Mouse (Mus musculus): ENCODE data around the gene Il27.
A peak's percentile ranks its signal among the peaks of the same experiment; 100 is the strongest.
"Not testable (repeated sequence)": the region's sequence is repeated elsewhere in the genome, so short reads cannot be mapped to it uniquely, and the experiment has no call there.

Gene Il27

DNA sequence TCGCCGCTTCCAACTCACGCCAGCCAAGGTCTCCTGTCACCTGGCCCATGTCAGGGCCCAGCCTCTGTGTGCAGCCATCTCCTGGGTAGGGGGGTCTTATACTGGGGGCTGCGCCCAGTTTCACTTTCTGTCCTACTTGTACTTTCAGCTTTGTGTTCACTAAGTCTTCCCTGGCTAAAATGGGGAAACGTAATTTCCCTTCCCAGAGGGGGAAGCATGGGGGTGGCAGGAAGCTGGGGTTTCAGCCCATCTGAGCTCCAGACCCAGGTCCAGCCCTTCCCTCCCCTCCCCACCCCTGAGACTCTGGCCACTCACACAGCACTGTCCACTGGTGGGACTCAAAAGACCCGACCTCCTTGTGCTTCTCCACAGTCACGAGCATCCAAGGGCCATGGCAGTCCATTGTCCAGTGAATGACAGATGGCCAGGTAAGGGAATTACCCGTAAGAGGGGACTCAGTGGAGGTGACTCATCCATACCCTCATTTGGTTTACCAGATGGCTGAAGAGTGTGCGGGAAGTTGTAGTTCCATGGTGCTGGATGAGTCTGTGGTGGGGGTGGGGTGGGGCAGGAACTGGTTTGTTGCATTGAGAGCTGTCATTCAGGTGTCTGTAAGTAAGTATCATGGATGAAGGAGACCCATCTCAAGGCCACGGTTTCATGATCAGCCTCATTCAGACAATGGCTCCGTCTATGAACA is at the start of gene Il27:
Il27 (minus strand) TSS at position 80 of the 700 bp plus-strand sequence.
- DNase-seq (ENCODE audit: extremely low spot score): no peak

- DNase-seq (ENCODE audit: extremely low spot score): no peak
Measured at GRCm38 (mm10) chr7:126644345-126644744, 49.6 kb upstream of the Il27 start.

- DNase-seq (ENCODE audit: extremely low spot score): not testable (repeated sequence)
Measured at GRCm38 (mm10) chr7:126643244-126643617, 48.5 kb upstream of the Il27 start.

DNA sequence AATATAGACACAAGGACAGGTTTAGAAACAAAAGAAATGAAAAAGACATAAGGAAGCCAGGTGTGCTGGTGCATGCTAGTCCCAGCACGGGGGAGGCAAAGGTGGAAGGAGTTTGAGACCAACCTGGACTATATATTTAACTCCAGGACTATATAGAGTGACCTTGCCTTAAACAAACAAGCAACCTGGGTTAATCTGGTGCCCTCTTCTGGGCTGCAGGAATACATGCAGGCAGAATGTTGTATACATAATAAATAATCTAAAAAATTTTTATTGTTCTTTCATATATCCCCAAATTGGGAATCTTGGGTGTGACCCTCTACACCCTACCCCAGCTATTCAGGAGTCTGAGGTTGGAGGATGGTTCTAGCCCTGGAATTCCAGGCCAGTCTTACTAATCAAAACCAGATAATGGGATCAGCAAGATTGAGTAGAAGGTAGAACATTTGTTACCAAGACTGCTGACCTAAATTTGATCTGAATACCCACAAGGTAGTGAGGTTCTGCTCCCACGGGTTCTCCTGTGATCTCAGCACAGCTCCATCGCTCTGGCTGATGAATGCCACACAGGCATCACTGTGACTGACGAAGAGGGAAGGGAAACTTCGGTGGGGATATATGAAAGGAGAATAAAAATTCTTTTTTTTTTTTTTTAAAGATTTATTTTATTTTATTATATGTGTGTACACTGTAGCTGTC is 48.0 kb upstream of the Il27 start:
- DNase-seq (ENCODE audit: extremely low spot score): no peak

DNA sequence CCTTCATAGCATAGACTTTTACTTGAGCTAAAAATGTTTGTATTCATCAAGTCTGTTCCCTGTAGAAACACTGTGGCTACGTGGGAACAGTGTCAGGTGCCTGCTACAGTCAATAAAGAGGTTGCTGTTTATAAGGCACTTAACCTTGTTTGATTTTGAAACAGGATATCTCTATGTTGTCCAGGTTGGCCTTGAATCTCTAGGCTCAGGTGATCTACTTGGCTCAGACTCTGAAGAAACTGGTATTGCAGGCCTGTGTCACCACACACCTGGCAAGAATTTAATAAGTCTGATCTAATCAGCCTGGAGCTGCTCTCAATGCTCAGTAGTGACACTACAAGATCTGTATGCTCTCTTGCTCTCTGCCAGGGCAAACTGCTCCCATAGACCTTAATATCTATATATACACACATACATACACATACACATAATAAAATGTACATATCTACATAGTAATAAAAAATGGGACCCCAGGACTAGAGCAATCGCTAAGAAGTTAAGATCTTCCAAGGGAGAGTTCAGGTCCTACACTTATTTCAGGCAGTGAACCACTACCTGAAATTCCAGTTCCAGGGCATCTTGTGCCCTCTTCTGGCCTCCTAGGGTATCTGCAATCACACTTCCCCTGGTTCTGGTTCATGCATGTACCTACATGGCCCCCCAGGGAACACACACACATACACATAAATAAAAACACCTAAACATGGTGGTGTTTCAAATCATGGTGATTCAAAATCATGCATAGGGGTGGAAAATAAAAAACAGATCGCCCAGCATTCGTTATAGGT is 42.2 kb upstream of the Il27 start:
- peak; percentile 45 for DNase-seq (ENCODE audit: extremely low spot score)

DNA sequence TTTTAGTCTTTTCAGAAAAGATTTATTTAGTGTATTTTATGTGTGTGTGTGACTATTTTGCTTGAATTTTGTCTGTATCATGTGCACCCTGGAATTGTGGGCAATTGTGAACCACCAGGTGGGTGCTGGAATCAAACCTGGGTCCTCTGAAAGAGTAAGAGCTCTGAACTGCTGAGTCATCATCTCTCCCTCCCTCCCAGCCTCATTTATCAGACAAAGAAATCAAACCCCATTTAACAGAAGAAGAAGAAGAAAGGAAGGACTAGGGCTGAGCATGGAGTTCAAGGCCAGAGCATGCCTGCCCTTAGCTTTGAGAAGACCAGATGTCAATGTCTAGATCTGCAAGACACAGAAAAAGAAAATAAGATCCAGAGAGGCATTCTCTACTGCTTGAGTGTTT is 40.6 kb upstream of the Il27 start:
- no peak for DNase-seq (ENCODE audit: extremely low spot score)

DNA sequence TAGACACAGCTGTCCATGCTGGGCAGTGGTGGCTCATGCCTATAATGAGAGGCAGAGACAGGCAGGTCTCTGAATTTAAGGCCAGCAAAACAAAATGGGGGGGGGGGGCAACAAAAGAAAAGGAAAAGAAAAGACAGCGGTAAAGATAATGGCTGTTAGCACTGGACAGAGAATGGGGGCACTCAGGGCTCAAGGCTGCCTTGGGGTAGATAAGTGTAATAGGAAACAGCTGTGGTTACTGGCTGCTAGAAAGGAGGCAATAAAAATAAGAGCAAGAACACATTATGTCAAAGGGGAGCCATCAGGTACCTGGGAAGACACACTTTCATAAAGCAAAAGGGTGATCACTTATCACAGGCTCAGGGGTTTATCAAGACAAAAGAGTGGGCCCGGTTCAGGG is 37.7 kb upstream of the Il27 start:
- DNase-seq (ENCODE audit: extremely low spot score): no peak

GRCm38 (mm10) chr7:126630824-126631518 is 36.2 kb upstream of the Il27 start, which contains the start of gene Nupr1:
Gene Nupr1 (minus strand): TSS chr7:126630861.
- DNase-seq (ENCODE audit: extremely low spot score): no peak

DNA sequence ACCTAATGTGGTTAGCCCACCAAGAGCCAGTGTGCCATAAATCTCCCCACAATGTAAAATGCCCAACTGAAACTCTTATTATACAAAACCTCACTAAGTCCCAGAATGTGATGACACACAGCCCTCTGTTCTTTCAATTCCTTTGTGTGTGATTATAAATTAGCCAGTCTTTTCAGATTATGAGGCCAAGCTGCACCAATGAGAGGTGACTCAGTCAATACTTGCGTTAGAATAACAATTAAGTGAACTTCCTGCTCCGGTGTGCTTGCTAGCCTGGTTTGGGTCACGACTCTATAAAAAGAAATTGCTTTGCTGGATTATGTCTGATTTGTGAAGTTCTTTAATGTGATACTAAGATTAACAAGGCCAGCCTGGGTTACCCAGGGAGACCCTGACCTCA is 35.2 kb upstream of the Il27 start:
- DNase-seq (ENCODE audit: extremely low spot score): no peak

DNA sequence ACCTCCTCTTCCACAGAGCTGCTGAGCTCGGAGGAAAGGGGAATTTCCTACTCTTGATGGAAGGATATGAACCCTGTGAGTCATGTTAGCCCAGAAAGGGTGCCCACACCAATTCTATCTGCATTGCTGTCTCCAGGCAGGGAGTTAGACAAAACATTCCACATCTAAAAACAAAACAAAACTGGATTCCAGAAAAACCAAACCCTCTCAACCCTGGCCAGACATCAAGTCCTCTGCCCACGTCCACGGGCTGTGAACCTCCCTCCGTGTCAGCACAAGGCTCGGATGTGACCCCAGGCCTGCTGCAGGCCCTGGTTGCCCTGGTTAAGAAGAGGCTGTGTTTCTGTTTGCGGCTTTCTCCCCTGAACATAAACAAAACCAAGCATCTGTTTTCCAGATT is 33.4 kb upstream of the Il27 start:
- no peak for DNase-seq (ENCODE audit: extremely low spot score)

- DNase-seq (ENCODE audit: extremely low spot score): no peak
Measured at GRCm38 (mm10) chr7:126625807-126626600, 31.3 kb upstream of the Il27 start.

DNA sequence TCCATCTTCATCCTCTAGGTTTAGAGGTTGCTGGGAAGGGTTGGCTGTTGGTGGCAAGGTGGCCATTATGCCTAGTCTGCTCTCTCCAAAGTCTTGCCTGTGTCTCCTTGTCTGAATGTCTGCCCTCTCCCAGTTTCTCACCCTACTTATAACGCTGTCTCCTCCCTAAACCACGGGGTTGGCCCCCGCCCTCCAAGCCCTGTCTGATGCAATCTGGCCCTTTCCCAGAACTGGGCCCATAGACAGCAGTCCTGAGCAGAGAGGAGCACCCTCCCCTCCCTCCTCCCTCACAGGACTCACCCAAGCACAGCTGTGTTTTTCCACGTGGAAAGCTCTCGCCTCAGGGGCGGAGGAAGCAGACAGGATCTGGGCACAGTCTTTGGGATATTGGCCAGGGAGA is 30.6 kb upstream of the Il27 start:
- DNase-seq (ENCODE audit: extremely low spot score): no peak

DNA sequence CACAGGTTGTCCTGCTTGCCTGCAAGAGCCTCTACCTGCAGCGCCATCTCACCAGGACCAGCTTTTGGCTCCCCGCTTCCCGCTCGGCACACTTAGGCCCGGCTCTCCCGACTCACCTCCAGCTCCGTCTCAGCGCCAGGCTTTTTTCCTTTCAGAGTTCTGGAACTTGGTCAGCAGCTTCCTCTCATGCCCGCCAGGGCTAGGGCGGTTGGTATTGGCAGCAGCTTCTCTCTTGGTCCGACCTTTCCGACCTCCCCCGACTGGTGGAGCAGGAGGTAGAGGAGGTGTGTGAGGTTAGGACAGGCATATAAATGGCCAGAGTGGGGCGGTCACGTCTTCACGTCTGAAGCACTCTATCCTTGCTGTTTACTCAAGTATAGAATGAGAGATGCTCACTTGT is 30.0 kb upstream of the Il27 start:
- DNase-seq (ENCODE audit: extremely low spot score): no peak

DNA sequence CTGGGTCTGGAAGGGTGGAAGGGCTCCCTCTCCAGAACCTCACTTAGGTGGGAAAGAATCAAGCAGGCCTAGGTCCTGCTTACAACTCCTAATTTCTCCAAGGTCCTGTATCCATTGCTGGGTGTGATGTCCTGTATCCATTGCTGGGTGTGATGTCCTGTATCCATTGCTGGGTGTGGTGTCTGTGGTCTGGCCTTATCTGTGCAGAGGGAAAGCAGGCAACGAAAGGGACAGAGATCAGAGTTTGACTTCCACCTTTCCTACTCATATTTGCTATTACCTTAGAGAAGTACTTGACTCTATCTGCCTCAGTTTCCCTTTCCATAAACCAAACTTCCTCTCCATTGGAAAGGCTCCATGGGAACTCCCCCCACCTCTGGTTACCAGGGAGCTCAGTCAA is 28.6 kb upstream of the Il27 start:
- DNase-seq (ENCODE audit: extremely low spot score): no peak

DNA sequence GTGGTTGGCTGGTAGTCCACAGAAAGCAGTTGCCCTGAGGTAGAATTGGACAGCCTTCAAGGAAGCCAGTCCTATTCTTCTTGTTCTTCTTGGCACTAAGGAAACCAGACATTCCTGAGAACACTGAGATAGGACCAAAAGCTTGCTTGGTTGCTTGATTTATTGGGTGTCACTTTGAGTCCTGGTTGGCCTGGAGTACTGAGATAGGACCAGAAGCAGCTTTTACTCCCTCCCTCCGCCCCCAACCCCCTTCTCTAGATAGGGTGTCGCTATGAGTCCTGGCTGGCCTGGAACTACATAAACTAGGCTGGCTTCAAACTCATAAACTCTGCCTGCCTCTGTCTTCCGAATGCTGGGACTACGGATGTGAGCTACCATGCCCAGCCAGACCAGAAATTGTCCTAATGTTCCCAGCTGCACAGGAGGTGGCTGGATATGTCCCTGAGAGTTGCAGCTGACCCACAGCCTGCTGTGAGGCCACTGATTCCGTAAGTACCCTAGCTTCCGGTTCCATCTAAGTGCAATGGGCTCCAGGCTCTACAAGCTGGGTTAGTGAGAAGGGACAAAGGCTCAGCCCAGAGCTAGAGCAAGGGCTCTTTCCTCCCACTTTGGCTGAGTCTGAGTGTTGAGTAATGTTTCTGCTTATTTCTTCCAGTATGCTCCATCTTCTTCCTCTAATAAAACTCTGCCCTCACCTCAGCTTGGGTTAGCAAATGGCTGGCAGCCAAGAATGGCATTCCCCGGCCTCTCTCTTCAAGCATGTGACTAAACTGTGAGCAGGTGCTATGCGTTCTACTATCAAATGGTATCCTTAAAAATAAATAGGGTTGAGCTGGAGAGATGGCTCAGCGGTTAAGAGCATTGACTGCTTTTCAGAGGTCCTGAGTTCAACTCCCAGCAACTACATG is 27.0 kb upstream of the Il27 start:
- DNase-seq (ENCODE audit: extremely low spot score): no peak

DNA sequence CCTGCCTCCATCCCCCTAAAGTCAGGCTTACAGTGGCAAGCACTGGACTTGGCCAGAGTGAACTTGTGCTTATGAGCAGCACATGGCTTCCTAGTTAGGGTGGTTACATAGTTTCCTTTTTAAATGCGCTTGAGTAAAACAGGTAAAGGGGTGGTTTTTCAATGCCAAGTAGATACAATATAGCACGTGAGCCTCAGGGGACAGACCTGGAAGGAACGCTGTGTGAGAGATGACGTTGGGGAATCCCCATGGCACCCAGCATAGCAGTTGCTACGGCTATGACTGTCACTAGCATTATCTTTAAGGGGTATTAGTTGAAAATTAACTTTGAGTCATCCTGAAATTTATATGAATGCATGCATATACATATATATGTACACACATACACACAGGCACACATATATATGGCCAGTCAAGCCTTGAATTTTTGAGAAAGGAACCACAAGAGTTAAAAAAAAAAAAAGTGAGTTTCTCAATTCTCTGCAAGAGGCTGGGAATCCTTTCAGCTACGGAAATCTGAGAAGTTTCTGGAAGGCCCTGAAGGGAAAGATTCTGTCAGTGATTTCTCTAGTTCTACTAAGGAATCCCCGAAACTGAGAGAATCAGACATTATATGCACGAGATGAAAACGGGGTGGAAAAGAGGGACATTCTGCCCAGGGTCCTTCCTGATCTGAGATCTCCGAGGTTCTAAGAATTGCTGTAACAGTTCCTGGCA is 25.0 kb upstream of the Il27 start:
- no peak for DNase-seq (ENCODE audit: extremely low spot score)

GRCm38 (mm10) chr7:126616707-126617106 is 22.0 kb upstream of the Il27 start:
- DNase-seq (ENCODE audit: extremely low spot score): no peak

DNA sequence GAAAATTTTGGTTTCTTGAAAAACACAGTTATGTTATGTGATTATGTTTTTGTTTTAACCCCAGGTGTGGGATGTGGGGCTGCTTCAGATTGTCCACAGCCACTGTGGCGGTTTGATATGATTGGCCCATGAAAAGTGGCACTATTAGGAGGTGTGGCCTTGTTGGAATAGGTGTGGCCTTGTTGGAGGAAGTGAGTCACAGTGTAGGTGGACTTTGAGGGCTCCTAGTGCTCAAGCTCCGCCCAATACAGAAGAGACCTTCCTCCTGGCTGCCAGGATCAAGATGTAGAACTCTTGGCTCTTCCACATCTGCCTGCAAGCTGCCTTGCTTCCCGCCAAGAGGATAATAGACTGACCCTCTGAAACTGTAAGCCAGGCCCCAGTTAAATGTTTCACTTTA is 18.0 kb upstream of the Il27 start:
- no peak for DNase-seq (ENCODE audit: extremely low spot score)

DNA sequence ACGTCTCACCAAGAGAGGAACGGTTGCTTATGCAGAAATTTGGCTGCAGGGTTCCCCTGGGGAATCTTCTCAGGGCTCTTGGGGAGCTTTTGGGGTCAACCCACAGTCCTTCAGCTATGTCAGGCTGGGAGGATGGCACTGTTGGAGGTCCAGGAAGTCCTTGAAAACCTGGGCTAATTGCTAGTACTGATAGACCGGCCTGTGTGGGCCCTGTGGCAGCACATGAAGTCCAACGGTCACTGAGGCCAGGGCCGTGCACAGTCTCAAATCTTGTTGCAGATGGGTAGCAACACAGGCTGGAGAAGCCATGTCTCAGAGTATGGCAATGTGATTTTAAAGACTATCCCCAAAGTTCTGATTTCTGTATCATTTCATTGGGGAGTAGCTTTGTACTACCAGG is 13.1 kb upstream of the Il27 start:
- no peak for DNase-seq (ENCODE audit: extremely low spot score)

- no peak for DNase-seq (ENCODE audit: extremely low spot score)
Measured at GRCm38 (mm10) chr7:126607064-126607463, 12.3 kb upstream of the Il27 start.

All from embryo, embryonic 9.5 days (tissue).